Mouse (Mus musculus): Measurements from ENCODE around the gene Tm4sf4.

Tm4sf4 gene

DNA sequence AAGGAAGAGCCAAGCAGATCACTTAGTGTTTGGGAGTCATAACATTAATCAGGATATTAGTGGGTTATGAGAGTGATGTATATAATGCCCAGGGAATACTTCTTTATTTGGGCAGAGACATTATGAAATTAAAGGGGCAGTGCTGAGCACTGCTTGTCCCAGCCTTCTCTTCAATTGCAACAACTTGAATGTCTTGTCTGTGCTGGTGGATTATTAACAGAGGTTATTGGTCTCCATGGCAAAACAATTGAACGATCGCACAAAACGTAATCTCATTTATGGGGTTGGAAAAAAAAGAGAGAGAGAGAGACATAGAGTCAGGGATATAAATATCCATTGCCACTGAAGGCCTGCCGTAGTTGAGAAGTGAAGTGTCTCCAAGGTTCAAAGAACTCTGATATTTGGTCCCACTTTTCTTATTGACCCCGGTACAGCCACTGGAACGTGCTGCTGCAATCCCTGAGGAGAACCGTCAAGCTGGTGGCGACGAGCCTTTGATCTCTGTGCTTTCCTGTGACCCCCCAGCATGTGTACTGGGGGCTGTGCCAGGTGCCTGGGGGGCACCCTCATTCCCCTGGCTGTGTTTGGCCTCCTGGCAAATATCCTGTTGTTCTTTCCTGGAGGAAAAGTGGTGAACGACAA lies at the start of gene Tm4sf4:
Gene Tm4sf4 (plus strand): TSS at position 226 of the 642 bp plus-strand sequence.
- DNase-seq (ENCODE audit: inconsistent age in 2 of 2, low spot score in 1 of 2), result no peak

DNA sequence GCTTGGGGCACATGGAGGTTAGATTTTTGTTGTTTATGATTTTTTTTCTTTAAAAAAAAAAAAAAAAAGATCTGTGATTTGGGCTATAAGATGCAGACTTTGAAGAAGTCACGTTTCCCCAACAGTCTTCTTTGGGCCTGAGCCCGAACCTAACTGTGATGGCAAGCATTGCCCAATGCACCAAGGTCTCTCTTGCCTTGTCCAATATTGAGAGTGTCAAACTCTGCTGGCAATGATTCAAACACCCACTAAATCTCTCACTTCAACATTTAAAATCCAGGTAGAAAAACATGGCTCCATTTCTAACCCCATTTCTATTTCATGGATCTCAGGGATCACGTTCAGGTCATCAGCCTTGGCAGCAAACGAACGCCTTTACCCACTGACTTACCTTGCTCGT lies 38.7 kb upstream of the Tm4sf4 start:
- peak in 1 of 2 experiments; percentile 36 for DNase-seq (ENCODE audit: inconsistent age in 2 of 2, low spot score in 1 of 2)

DNA sequence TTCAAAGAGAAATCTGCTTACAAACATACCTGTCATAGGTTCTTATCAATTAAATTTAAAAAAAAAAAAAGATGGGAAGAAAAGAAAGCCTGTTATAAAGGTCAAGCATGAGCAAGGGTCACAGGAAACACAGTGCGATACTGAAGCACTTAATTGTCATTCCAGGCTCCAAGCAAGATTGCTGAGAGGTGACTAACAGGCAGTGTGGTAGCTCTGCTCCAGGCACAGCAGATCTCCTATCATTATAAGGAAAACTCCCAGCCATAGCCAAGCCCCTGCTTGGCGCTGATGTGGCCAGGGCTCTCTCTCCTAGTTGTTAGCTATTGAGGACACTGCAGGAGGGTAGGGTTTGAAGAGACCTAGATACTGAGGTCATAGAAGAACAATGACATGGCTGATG lies 38.2 kb upstream of the Tm4sf4 start:
- no peak for DNase-seq (ENCODE audit: inconsistent age in 2 of 2, low spot score in 1 of 2)

DNA sequence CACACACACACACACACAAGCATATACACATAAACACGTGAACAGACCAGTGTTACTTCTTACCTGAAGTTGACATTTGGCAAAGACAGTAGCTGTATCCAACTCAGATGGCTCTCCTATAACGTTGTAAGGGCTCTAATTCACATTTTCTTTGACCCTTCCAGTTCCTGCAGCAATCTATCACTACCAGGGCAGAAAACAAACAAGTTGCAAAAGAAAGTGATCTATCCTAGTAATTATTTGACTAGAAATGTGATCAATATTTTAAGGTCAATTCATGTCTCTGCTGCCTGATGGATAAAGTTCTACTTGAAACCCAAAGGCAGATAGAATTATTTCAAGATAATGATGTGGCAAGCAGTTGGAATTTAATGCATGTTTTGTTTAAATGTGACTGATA lies 37.5 kb upstream of the Tm4sf4 start:
- DNase-seq (ENCODE audit: inconsistent age in 2 of 2, low spot score in 1 of 2), result no peak

DNA sequence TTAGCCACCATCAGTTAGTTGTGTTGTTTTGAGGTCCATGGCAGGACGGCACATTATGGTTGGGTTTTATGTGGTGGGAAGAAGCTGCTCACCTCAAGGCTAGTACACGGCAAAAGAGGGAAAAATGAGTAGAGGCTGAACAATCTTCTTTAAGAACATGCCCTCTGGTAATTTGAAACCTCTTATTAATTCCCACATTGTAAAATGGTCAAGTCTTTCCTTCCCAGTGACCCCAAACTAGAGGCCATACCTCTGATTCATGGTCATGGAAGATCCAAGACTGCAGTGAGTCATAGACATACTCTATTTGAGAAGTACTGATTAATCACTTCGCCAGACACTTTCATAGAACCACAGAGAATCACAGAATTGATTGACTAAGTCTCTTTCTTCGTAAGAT lies 13.6 kb upstream of the Tm4sf4 start:
- no peak for DNase-seq (ENCODE audit: inconsistent age in 2 of 2, low spot score in 1 of 2)

DNA sequence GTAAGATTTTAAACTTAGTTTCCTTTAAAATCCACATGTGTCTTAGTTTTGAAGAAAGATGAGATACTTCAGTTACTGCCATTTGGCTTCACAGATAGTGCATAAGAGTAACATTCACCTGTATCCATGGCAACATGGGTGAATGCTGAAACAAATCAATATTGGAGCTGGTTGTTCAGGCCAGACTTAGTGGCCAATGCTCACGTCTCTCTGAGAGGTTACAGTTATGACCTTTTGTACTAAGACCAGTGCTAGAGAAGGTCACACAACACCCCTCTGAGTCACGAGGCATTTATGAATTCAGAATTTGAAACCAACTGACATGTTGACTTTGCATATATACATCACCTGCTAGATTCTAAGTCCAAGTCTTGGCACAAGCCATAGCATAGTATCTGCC lies 4.9 kb upstream of the Tm4sf4 start:
- no peak for DNase-seq (ENCODE audit: inconsistent age in 2 of 2, low spot score in 1 of 2)

DNA sequence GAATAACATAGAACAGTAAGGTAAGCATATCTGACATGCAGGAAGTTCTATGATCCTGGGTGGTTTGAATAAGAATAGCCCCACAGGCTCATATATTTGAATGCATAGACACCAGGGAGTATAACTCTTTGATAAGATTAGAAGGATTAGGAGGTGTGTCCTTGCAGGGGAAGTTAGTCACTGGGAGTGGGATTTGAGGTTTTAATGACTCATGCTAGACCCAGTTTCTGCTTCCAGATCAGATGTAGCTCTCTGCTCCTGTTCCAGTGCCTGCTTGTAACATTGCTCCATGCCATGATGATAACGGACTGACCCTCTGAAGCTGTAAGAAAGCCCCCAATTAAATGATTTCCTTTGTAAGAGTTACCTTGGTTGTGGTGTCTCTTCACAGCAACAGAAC lies 4.5 kb upstream of the Tm4sf4 start:
- DNase-seq (ENCODE audit: inconsistent age in 2 of 2, low spot score in 1 of 2), result no peak

DNA sequence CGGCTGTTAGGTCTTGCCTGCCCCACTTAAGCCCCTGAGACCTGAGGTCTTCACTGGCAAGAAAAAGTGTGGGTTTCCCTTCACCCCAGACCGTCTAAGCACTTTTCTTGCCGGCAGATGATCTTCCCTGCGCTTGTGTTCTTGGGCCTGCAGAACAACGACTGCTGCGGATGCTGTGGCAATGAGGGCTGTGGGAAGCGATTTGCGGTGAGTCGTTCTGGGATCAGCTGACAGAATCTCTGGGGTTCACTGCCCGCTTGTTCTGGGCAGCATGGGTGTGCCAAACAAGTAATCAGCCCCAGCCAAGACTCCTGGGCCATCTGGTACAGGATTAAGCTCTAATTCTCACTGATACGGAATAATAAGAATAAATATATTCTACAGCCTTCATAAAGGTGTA lies 1.2 kb downstream of the Tm4sf4 start:
- no peak for DNase-seq (ENCODE audit: inconsistent age in 2 of 2, low spot score in 1 of 2)

DNA sequence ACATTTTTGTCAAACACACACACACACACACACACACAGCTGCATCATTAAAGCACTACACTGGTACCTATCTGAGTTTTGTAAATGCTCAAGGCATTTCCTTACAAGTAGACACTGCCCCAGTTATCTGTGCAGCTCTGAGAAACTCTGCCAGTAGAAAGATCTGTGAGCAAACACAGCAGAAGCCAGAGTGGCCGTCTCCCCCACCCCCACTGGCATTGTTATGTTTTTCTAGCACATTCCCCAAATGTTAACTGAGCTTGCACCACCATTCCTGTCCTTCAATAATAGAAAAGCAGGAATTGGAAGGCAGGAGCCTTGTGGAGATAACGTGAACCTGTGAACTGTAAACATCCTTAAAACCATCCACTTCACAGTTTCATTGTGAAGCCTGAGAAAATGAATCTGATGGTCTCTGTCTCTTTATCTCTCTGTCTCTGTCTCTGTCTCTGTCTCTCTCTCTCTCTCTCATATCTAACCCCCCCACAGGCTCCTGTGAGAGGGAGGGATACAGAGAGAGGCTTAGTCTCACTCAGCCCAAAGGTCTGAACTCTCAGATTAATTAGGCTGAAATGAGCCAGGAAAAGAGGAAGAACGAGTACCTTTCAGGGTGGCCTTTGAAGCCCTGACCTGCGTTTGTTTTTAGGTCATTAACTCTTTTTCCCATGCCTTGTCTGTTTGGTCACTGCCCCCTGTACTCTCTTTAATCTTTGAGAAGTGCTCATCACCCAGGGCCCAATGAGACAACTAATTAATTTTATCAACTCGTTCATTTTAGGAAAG lies 3.8 kb downstream of the Tm4sf4 start:
- no peak for DNase-seq (ENCODE audit: inconsistent age in 2 of 2, low spot score in 1 of 2)

DNA sequence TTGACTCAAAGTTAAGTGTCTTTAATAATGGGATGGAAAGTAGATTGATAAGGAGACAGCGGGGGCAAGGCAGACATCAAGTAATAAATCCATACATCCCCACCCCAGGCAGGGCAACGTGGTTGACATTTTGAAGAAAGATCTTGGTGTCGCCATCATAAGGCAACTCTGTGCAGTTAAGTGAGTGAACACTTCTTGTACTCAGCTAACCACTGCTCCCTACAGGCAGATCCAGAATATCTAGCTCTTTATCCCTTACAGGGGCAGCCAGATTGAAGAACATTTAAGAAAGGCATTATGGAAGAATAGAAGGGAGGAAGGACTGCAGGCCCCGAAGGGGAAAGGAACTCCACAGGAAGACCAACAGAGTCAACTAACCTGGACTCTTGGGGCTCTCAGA lies 4.4 kb downstream of the Tm4sf4 start:
- DNase-seq (ENCODE audit: inconsistent age in 2 of 2, low spot score in 1 of 2), result peak in 1 of 2 experiments; percentile 49

DNA sequence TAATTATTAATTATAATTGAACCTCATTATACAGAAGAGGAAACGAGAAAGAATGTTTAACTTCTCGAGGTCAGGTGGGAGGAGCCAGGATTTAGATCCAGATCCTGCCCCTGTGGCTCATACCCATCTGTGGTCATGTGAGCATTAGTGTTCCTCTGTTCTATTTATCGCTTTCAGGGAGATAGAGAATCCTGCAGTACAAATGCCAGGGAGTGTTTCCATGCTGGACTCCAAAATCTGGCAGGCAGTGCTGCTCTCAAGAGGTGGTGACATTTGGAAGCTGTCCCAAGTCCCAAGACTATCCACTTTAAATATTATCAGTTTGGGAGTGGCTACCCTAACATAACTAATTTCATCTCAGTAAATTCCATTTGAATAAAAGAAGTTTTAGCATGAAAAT lies 6.6 kb downstream of the Tm4sf4 start:
- no peak for DNase-seq (ENCODE audit: inconsistent age in 2 of 2, low spot score in 1 of 2)

DNA sequence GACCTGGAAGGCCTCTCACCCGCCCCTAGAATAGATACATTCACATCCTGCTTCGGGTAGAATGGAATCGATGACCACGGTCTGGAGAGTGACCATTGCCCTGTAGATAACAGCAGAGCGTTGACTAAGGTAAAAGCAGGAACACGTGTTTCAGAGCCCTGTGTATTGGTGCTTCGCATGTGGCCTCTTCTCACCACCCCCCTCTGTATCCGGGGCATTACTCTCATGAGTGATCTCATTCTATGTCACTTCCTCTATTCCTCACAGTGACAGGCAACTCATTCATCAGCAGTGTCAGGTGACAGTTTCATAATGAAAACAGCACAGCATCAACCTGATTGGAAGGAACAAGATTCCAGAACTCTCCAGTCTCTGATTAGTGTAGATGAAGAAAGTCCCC lies 10.2 kb downstream of the Tm4sf4 start:
- DNase-seq (ENCODE audit: inconsistent age in 2 of 2, low spot score in 1 of 2), result no peak

DNA sequence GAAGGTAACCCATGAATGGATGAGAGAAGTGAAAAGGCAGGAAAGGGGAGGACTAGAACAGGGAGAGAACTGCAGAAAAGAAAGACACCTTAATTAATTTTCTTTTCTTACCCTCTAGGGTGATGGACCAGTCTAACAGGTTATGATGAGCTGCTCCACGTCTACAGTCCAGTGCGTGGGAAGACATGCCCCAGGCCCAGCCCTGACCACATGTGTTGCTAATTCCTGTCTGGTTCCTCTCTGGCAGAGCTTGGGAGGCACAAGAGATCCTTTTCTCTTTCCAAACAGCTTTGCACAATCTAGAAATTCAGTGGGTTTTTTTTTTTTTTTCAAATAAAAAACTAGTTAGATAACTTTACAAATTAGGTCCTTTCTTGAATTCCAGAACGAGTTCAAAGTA lies 15.8 kb downstream of the Tm4sf4 start:
- DNase-seq (ENCODE audit: inconsistent age in 2 of 2, low spot score in 1 of 2), result no peak

DNA sequence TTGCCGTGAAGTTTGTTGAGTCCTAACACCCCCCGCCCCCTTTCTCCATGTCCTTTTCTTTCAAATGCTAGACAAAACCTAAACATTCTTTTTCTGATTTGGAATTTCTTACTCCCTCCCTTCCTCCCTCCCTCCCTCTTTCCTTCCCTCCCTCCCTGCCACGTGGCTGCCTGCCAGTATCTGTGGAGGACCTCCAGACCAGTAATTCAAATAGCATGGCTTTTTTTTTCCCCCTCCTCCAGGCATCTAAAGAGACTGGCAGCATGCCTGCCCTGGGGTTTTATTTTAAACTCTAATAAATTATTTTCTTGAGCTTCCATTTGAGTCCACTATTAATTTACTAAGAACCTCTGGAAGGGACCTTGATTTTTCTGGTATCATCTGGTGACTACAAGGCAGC lies 20.6 kb downstream of the Tm4sf4 start:
- DNase-seq (ENCODE audit: inconsistent age in 2 of 2, low spot score in 1 of 2), result no peak

DNA sequence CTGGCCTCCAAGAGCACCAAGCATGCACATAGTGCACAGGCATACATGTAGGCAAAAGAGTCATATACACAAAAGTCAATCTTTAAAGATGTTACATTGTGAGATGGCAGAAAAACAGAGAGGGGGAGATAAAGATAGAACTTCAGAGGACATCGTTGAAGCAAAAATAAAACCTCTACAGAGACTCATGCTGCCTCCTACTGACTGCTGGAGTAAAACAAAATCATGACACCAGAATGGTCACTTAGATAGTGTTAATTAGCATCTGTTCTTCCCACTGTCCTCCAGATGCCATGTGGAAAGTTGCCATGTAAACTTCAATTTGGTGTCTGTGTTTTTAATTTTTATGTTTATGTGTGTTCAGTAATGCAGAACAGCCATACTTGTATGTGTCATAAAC lies 22.8 kb downstream of the Tm4sf4 start:
- no peak for DNase-seq (ENCODE audit: inconsistent age in 2 of 2, low spot score in 1 of 2)

DNA sequence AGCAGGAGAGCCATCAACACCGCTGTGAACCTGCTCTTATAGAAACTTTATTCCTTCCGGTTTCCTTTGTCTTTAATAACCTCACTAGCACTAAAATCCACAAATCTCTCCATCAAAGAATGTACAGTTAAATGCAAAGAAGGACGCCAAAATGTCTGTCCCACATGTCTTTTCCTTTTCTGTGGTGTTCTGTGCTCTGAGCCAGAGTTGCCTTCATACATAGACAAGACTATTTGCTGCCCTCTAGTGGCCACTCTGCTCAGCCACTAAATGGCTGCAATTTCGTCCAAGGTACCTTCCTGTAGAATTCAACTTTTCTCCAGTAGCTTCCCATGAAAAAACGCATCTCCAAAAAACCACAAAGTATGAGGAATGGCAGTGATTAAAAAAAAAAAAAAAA lies 23.3 kb downstream of the Tm4sf4 start:
- DNase-seq (ENCODE audit: inconsistent age in 2 of 2, low spot score in 1 of 2), result peak; percentile 44 to 87

DNA sequence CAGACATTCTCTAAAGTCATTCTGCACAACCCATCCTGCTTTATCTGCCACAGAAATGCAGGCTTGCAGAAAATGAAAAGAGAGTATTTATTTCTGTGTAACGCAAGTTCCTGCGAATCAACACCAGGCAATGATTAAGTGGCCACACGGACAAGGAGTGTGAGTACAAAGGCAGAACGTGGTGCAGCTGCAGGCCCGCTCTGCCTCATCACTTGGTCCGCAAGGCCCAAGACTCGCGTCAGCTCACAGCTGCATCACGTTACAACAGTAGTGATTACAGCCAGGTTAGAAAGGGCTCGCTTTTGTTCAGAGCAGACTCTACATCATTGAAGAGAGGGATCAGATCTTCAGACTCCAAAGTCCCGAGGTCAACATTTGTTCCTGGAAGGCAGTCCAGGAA lies 33.5 kb downstream of the Tm4sf4 start:
- DNase-seq (ENCODE audit: inconsistent age in 2 of 2, low spot score in 1 of 2), result no peak

DNA sequence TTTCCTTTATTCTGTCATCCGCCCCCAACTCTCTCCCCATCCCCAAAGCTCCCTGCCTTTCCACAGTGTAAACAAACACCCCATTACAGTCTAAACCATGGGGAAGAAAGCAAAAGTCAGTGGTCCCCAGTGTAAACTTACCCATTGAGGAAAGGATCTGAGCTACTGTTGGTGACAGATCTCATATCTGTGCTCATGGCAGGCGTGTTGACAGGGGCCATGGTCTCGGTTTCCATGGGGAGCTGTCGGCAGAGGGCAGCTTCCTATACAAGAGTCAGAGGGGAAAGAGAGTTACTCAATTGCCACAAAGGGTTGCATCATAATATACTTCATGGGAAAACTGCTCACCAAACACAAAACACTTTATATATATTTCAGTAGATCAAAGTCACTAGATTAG lies 38.2 kb downstream of the Tm4sf4 start:
- no peak for DNase-seq (ENCODE audit: inconsistent age in 2 of 2, low spot score in 1 of 2)

DNA sequence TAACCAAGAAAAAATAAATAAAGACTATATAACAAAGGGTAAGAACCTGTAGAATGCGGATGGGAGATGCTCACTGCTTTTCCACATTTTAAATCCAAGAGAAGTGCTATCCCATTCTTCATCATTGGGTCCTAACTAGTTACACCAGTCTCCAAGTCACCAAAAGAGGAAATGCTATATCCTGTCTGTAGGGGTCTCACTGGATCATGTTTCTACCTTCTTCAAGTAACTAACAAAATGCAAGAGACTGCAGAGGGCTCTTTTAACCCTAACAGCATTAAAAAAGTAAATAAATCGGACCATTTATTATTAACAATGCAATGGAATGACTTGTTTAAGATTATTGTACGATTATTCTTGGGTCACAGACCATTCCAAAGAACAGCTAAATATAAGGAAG lies 41.2 kb downstream of the Tm4sf4 start:
- no peak for DNase-seq (ENCODE audit: inconsistent age in 2 of 2, low spot score in 1 of 2)

DNA sequence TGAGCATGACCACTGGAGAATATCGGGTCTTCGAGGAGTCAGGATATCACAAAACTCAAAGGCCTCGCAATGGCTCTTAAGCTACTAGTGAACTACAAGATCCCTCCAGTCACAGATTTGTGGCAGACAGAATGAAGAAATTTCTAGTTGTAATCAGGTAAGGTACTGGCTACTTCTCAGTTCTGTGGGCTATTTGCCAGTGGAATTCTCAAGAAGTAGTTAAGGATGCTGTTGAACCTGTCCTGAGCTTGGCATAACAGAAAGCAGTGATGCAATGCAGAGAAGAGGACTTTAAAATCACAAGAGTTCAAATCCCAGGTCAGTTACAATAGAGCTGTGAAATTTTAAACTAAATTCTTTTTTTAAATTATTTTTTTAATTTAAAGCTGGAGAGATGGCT lies 44.2 kb downstream of the Tm4sf4 start:
- DNase-seq (ENCODE audit: inconsistent age in 2 of 2, low spot score in 1 of 2), result no peak

DNA sequence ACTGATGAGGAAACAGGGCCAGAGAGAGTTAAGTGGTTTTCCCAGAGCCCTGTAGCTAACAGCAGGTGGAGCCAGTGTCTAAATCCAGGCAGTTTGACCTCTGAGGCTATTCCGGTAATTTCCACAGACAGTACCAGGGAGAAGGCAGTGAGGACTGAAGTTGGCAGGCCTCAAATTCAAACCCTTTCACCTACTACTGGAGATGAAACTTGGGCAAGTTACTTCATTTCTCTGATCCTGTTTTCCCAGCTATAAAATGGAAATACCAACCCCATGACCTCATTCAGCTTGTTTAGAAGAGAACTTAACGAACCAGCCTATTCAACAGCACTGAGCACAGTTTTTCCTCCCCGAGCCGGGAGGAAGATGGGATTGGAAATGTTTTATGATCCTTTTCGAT lies 45.2 kb downstream of the Tm4sf4 start:
- peak; percentile 73 to 92 for DNase-seq (ENCODE audit: inconsistent age in 2 of 2, low spot score in 1 of 2)

DNA sequence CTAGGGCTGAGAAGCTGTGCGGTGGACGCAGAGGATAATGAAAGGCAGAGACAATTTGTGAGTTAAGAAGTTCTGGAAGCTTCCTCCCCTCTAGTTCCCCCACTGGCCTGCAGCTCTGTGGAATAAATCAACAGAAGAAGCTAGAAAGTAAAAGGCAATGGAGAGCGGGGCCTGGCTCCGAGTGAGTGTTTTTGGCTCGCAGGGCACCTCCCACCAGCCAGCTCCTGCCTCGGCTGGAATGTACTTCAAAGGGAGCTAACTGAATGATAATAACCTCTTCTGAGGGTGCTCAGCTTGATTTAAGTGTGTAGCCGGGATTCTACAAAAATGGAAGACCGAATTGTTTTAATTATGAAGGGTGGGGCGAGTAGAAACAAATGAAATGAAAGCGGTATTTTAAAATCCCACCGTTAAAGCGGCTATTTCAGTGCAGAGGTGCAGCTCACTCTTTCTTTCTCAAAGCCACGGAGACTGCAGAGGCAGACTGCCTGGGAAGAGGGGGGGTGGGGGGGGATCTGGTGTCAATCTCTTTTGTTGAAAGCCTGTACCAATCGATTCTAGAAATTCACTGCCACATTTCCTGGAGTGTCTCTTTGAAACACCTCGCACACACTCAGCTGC lies 46.0 kb downstream of the Tm4sf4 start:
- DNase-seq (ENCODE audit: inconsistent age in 2 of 2, low spot score in 1 of 2), result peak; percentile 52 to 84

Measured in adrenal gland, adult (tissue).